In the genomic region with DNA sequence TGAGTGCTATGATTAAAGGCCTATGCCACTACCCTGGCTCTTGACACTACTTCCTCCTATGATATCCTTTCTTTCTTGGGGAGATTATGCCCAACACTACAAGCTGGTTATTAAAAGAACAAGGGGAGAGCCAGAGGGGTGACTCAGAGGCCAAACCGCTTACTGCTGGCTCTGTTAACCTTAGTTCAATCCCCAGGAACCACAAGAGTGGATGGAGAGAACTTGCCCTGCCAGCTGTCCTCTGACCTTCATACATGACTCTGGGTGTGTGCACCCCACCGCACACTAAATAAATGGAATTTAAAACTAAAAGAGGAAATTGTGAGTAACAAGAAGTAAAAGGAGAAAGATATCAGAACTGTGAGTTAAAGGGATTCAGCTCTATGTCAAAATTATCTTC, we compare ENCODE assay signal across 15 mouse cellular contexts.
"Had no signal": no experiment of that assay in that cellular context is flagged by ENCODE, and none has a peak within 500 bp of the region (broad histone marks: within the 10 kb centered on the region; RNA-seq: fewer than 3 reads in every experiment).

No protein-coding gene starts in this region.

- H3K4me3 ChIP-seq: midbrain, embryonic 10.5 days; midbrain, embryonic 12.5 days; neural tube, embryonic 12.5 days; stomach, embryonic 15.5 days had no signal

- H3K9ac ChIP-seq: lung, embryonic 14.5 days; midbrain, embryonic 12.5 days; neural tube, embryonic 12.5 days; stomach, embryonic 15.5 days had no signal

- H3K36me3 ChIP-seq: midbrain, embryonic 10.5 days; midbrain, embryonic 12.5 days; neural tube, embryonic 12.5 days; stomach, embryonic 15.5 days had no signal

- H3K9me3 ChIP-seq: midbrain, embryonic 10.5 days; midbrain, embryonic 12.5 days; neural tube, embryonic 12.5 days; stomach, embryonic 15.5 days had no signal

- DNase-seq: lung, adult 18-20 months; lung, embryonic 14.5 days; lung, postnatal 10 days; lung, postnatal 4 days; midbrain, embryonic 14.5 days; right cerebral cortex, postnatal 14 days; thymus, adult 2 months; thymus, postnatal 25 days; thymus, postnatal 4 days had no signal

- ATAC-seq: midbrain, embryonic 16.5 days had no signal

- H3K4me1 ChIP-seq: midbrain, embryonic 10.5 days; midbrain, embryonic 12.5 days; neural tube, embryonic 12.5 days; stomach, embryonic 15.5 days had no signal

- H3K4me2 ChIP-seq: lung, embryonic 14.5 days; midbrain, embryonic 12.5 days; neural tube, embryonic 12.5 days; stomach, embryonic 15.5 days had no signal

- H3K27ac ChIP-seq: midbrain, embryonic 10.5 days; midbrain, embryonic 12.5 days; neural tube, embryonic 12.5 days; stomach, embryonic 15.5 days; stomach, postnatal 0 days had no signal

- H3K27me3 ChIP-seq: midbrain, embryonic 12.5 days; neural tube, embryonic 12.5 days; stomach, embryonic 15.5 days had no signal
